22 mouse cellular contexts compared by ENCODE assay signal in the genomic region with DNA sequence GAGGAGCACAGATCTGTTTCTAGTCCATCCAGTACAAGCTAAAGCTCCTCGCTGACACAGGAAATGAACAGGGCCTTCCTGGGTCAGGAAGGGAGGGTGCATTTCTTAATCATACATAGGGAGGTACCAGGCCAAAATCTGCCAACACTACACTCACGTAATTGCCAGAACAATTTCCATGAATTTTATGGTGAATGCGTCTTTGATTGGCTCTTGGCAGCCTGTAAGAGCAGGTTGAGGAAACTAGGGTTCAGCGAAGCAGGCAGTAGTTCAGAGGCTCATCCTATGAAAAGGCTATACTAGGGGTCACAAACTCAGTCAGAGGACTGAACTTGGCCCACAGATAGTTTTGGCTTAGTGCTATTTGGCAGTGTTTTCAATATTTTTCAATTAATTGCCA. TPM values are rescaled to one million over a fixed set of nuclear protein-coding genes. Genes with fewer than 3 reads are reported as not detected.
"Had no signal": no experiment of that assay in that cellular context is flagged by ENCODE, and none has a peak within 500 bp of the region (broad histone marks: within the 10 kb centered on the region; RNA-seq: fewer than 3 reads in every experiment).

No protein-coding gene starts in this region.

- DNase-seq: kidney, adult 8-10 months; kidney, postnatal 36 days; liver; retina, postnatal 1 day; right cerebral cortex, postnatal 4 days; spleen, adult 18-20 months; thymus, adult 2 months; thymus, postnatal 25 days had no signal

- H3K4me3 ChIP-seq: limb, embryonic 12.5 days; lung, embryonic 15.5 days; megakaryocyte, embryonic 14.5 days; midbrain, embryonic 15.5 days; neural tube, embryonic 12.5 days; stomach, embryonic 15.5 days had no signal

- H3K4me1 ChIP-seq: limb, embryonic 12.5 days; lung, embryonic 15.5 days; midbrain, embryonic 15.5 days; neural tube, embryonic 12.5 days; stomach, embryonic 15.5 days had no signal

- H3K27ac ChIP-seq: limb, embryonic 12.5 days; lung, embryonic 15.5 days; macrophage; midbrain, embryonic 15.5 days; neural tube, embryonic 12.5 days; stomach, embryonic 15.5 days had no signal

- H3K36me3 ChIP-seq: limb, embryonic 12.5 days; lung, embryonic 15.5 days; midbrain, embryonic 15.5 days; neural tube, embryonic 12.5 days; stomach, embryonic 15.5 days had no signal

- H3K27me3 ChIP-seq: limb, embryonic 12.5 days; lung, embryonic 15.5 days; megakaryocyte, embryonic 14.5 days; midbrain, embryonic 15.5 days; neural tube, embryonic 12.5 days; stomach, embryonic 15.5 days had no signal

RNA-seq across cellular contexts. Expression of gene Heatr4, which starts 44.6 kb away (rescaled TPM):
- total RNA-seq: left cerebral cortex, postnatal 36 days; monocyte, adult 5-6 weeks; neutrophil, adult 5-6 weeks had no signal
- polyA plus RNA-seq: kidney, embryonic 16.5 days; limb, embryonic 12.5 days; liver, embryonic 16.5 days; lung, embryonic 15.5 days; macrophage; midbrain, embryonic 11.5 days; neural tube, embryonic 12.5 days; thymus, adult 2 months; urinary bladder, adult 2 months had no signal
